Mouse (Mus musculus): ENCODE results near the gene Best2.
A peak's percentile ranks its signal among the peaks of the same experiment; 100 is the strongest.

Best2 gene

GRCm38 (mm10) chr8:84982499-84983011 lies 31.8 kb downstream of the Best2 start:
- ATAC-seq (ENCODE audit: low TSS enrichment) = no peak

- ATAC-seq (ENCODE audit: low TSS enrichment) = no peak
Measured at GRCm38 (mm10) chr8:84981644-84982498, 32.5 kb downstream of the Best2 start.

- ATAC-seq (ENCODE audit: low TSS enrichment) = no peak
Measured at GRCm38 (mm10) chr8:84980622-84981358, 33.5 kb downstream of the Best2 start.

- peak; percentile 36 for ATAC-seq (ENCODE audit: low TSS enrichment)
Measured at GRCm38 (mm10) chr8:84979599-84980421, 34.5 kb downstream of the Best2 start.

GRCm38 (mm10) chr8:84978248-84978940 lies 35.9 kb downstream of the Best2 start, which contains the start of gene Junb:
TSS of gene Junb (minus strand) at chr8:84978718.
- peak; percentile 46 for ATAC-seq (ENCODE audit: low TSS enrichment)

- no peak for ATAC-seq (ENCODE audit: low TSS enrichment)
Measured at GRCm38 (mm10) chr8:84977435-84978247, 36.7 kb downstream of the Best2 start.

- no peak for ATAC-seq (ENCODE audit: low TSS enrichment)
Measured at GRCm38 (mm10) chr8:84976763-84977434, 37.4 kb downstream of the Best2 start.

- ATAC-seq (ENCODE audit: low TSS enrichment) = peak; percentile 42
Measured at GRCm38 (mm10) chr8:84976031-84976762, 38.1 kb downstream of the Best2 start.

- ATAC-seq (ENCODE audit: low TSS enrichment) = no peak
Measured at GRCm38 (mm10) chr8:84975434-84975833, 38.9 kb downstream of the Best2 start.

GRCm38 (mm10) chr8:84974543-84975142 lies 39.7 kb downstream of the Best2 start:
- no peak for ATAC-seq (ENCODE audit: low TSS enrichment)

- no peak for ATAC-seq (ENCODE audit: low TSS enrichment)
Measured at GRCm38 (mm10) chr8:84973803-84974542, 40.4 kb downstream of the Best2 start.

GRCm38 (mm10) chr8:84973079-84973478 lies 41.3 kb downstream of the Best2 start:
- ATAC-seq (ENCODE audit: low TSS enrichment) = no peak

GRCm38 (mm10) chr8:84970913-84971312 lies 43.4 kb downstream of the Best2 start:
- ATAC-seq (ENCODE audit: low TSS enrichment) = no peak

GRCm38 (mm10) chr8:84970135-84970790 lies 44.1 kb downstream of the Best2 start:
- no peak for ATAC-seq (ENCODE audit: low TSS enrichment)

GRCm38 (mm10) chr8:84969241-84970134 lies 44.8 kb downstream of the Best2 start, which contains the start of the genes Gm49661, Prdx2 and Rnaseh2a:
TSS of gene Gm49661 (minus strand) at chr8:84969433.
TSS of gene Prdx2 (plus strand) at chr8:84969587.
TSS of gene Rnaseh2a (minus strand) at chr8:84969767.
- ATAC-seq (ENCODE audit: low TSS enrichment) = peak; percentile 56

GRCm38 (mm10) chr8:84968650-84969049 lies 45.7 kb downstream of the Best2 start:
- no peak for ATAC-seq (ENCODE audit: low TSS enrichment)
